Comparison of ENCODE assay signal across 10 mouse cellular contexts in genomic region chr10:80143664-80144063, GRCm38 (mm10). TPM values are rescaled to one million over a fixed set of nuclear protein-coding genes. Genes with fewer than 3 reads are reported as not detected.
A peak's percentile ranks its signal among the peaks of the same experiment; 100 is the strongest.
DNase-seq lines count a peak whose midpoint lies in the region; ATAC-seq and TF ChIP-seq lines count a peak whose summit lies in the region.
"Had no signal": no experiment of that assay in that cellular context is flagged by ENCODE, and none has a peak within 500 bp of the region (broad histone marks: within the 10 kb centered on the region; RNA-seq: fewer than 3 reads in every experiment).

No protein-coding gene starts in this region.

- TF ChIP-seq CTCF in layer of hippocampus, adult 2 months (conservative IDR thresholded peaks at IDR 0.05) = no peak

- peaks cover 10% of the 10 kb centered on the region; the same call in 1 of the 2 replicates for H3K27me3 ChIP-seq in forebrain, embryonic 10.5 days (ENCODE audit: poor library complexity, severe bottlenecking)
- no peaks in the 10 kb centered on the region for H3K27me3 ChIP-seq in forebrain, embryonic 14.5 days (replicated peaks; ENCODE audit: control insufficient read depth, insufficient read depth, low read length)
- H3K27me3 ChIP-seq in limb, embryonic 11.5 days (ENCODE audit: control insufficient read depth, insufficient read depth, low read length) = no peaks in the 10 kb centered on the region

- H3K9me3 ChIP-seq in forebrain, embryonic 10.5 days = no peaks in the 10 kb centered on the region
- H3K9me3 ChIP-seq in forebrain, embryonic 14.5 days (replicated peaks; ENCODE audit: control insufficient read depth, low read length) = no peaks in the 10 kb centered on the region
- no peaks in the 10 kb centered on the region for H3K9me3 ChIP-seq in limb, embryonic 11.5 days (ENCODE audit: control insufficient read depth, low read length)

- no peak for ATAC-seq in forebrain, embryonic 14.5 days
- no peak for ATAC-seq in limb, embryonic 11.5 days (ENCODE audit: insufficient number of reproducible peaks, low FRiP score, low TSS enrichment, low read depth)
- no peak for ATAC-seq in CD4-positive, CD25-positive, alpha-beta regulatory T cell, adult 4 months

- no peak overlapping the region for H3K4me2 ChIP-seq in forebrain, embryonic 14.5 days (ENCODE audit: low read length)
- no peak overlapping the region for H3K4me2 ChIP-seq in limb, embryonic 11.5 days (ENCODE audit: low read depth, severe bottlenecking)

- no peak overlapping the region for H3K9ac ChIP-seq in forebrain, embryonic 14.5 days (ENCODE audit: low read length)
- no peak overlapping the region for H3K9ac ChIP-seq in limb, embryonic 11.5 days (ENCODE audit: low read length)

- H3K27ac ChIP-seq in forebrain, embryonic 10.5 days = no peak overlapping the region
- no peak overlapping the region for H3K27ac ChIP-seq in forebrain, embryonic 14.5 days (ENCODE audit: low read depth, low read length)
- H3K27ac ChIP-seq in layer of hippocampus, adult 2 months = no peak overlapping the region
- H3K27ac ChIP-seq in brown adipose tissue, adult 24 weeks (replicated peaks; ENCODE audit: low read depth, low read length) = no peak overlapping the region
- H3K27ac ChIP-seq in limb, embryonic 11.5 days (replicated peaks; ENCODE audit: low read depth, low read length) = no peak overlapping the region

- H3K4me1 ChIP-seq in forebrain, embryonic 10.5 days = peaks cover 92% of the 10 kb centered on the region
- peaks cover 8% of the 10 kb centered on the region for H3K4me1 ChIP-seq in forebrain, embryonic 14.5 days (ENCODE audit: control insufficient read depth, insufficient read depth, low read length)
- H3K4me1 ChIP-seq in brown adipose tissue, adult 24 weeks (ENCODE audit: control insufficient read depth, insufficient read depth, insufficient read length, low read length) = peaks cover 5% of the 10 kb centered on the region; the same call in 1 of the 2 replicates
- peaks cover 18% of the 10 kb centered on the region; the same call in 1 of the 2 replicates for H3K4me1 ChIP-seq in limb, embryonic 11.5 days (ENCODE audit: control insufficient read depth, insufficient read depth, low read length)

- H3K36me3 ChIP-seq in forebrain, embryonic 10.5 days (replicated peaks) = peaks cover 41% of the 10 kb centered on the region
- peaks cover 33% of the 10 kb centered on the region for H3K36me3 ChIP-seq in forebrain, embryonic 14.5 days (ENCODE audit: control insufficient read depth, insufficient read depth, low read length)
- peaks cover 18% of the 10 kb centered on the region for H3K36me3 ChIP-seq in limb, embryonic 11.5 days (ENCODE audit: control insufficient read depth, insufficient read depth, low read length)

- WGBS in forebrain, embryonic 10.5 days = 95% methylated on average over 7 of the region's 7 CpGs
- whole genome bisulfite sequencing in forebrain, embryonic 14.5 days = 94% methylated on average over 7 of the region's 7 CpGs
- 92% methylated on average over 7 of the region's 7 CpGs for WGBS in limb, embryonic 11.5 days

- peak overlapping the region; percentile 95; the same call in 1 of the 2 replicates for H3K4me3 ChIP-seq in forebrain, embryonic 10.5 days
- no peak overlapping the region for H3K4me3 ChIP-seq in forebrain, embryonic 14.5 days (ENCODE audit: low read depth, low read length)
- H3K4me3 ChIP-seq in layer of hippocampus, adult 2 months = peak overlapping the region; percentile 85
- peak overlapping the region; percentile 1; the same call in 1 of the 2 replicates for H3K4me3 ChIP-seq in brown adipose tissue, adult 24 weeks (ENCODE audit: insufficient read depth, low read depth, low read length)
- H3K4me3 ChIP-seq in limb, embryonic 11.5 days (ENCODE audit: low read depth, low read length) = peak overlapping the region; percentile 0; the same call in 1 of the 2 replicates

- DNase-seq in forebrain, embryonic 10.5 days (ENCODE audit: extremely low spot score, low spot score) = no peak
- DNase-seq in forebrain, embryonic 14.5 days (ENCODE audit: low spot score) = no peak
- DNase-seq in layer of hippocampus, adult 2 months (ENCODE audit: low spot score in 2 of 2) = no peak
- no peak for DNase-seq in layer of hippocampus, adult 18-20 months (ENCODE audit: low spot score in 2 of 2)
- DNase-seq in limb, embryonic 11.5 days (ENCODE audit: low spot score) = no peak
- no peak for DNase-seq in urinary bladder, postnatal 36 days (ENCODE audit: low spot score in 2 of 2)
- DNase-seq: cerebellum, adult 2 months; right cerebral cortex, adult 18-20 months had no signal

RNA-seq across cellular contexts. Expression of gene Cbarp, which starts 3.0 kb away (rescaled TPM):
- 6.8 and 7.3 TPM in 2 replicates for polyA plus RNA-seq in forebrain, embryonic 10.5 days (2016; fragmentation: Nextera tagmentation; extraction: Ambion mirVana)
- polyA plus RNA-seq in forebrain, embryonic 14.5 days (2014; fragmentation: Nextera tagmentation; extraction: Ambion mirVana) = 41.0 and 42.4 TPM in 2 replicates
- 100 to 1,000 TPM; 331 to 341 TPM for total RNA-seq in layer of hippocampus, adult 2 months (2021)
- 100 to 1,000 TPM; 362 to 363 TPM for total RNA-seq in layer of hippocampus, adult 18-20 months (2021)
- 1.1 and 1.5 TPM in 2 replicates for polyA plus RNA-seq in brown adipose tissue, adult 24 weeks (2012; ENCODE audit: insufficient read depth, insufficient read length, missing spikeins)
- 4.7 and 6.5 TPM in 2 replicates for polyA plus RNA-seq in limb, embryonic 11.5 days (2014; fragmentation: Nextera tagmentation; extraction: Ambion mirVana)
- 1 to 10 TPM; 1.3 to 1.4 TPM for polyA plus RNA-seq in CD4-positive, CD25-positive, alpha-beta regulatory T cell, adult 4 months (2017; shearing (Covaris generic))

RNA-seq across cellular contexts. Expression of gene Midn, which starts 4.4 kb away (rescaled TPM):
- polyA plus RNA-seq in forebrain, embryonic 10.5 days (2016; fragmentation: Nextera tagmentation; extraction: Ambion mirVana) = 19.1 and 19.8 TPM in 2 replicates
- polyA plus RNA-seq in forebrain, embryonic 14.5 days (2014; fragmentation: Nextera tagmentation; extraction: Ambion mirVana) = 67.0 and 73.6 TPM in 2 replicates
- total RNA-seq in layer of hippocampus, adult 2 months (2021) = 10 to 100 TPM; 53.1 to 54.5 TPM
- total RNA-seq in layer of hippocampus, adult 18-20 months (2021) = 10 to 100 TPM; 59.4 to 68.4 TPM
- 25.5 and 31.6 TPM in 2 replicates for polyA plus RNA-seq in brown adipose tissue, adult 24 weeks (2012; ENCODE audit: insufficient read depth, insufficient read length, missing spikeins)
- 59.3 and 60.9 TPM in 2 replicates for polyA plus RNA-seq in limb, embryonic 11.5 days (2014; fragmentation: Nextera tagmentation; extraction: Ambion mirVana)
- 1 to 10 TPM; 4.6 to 8.2 TPM for polyA plus RNA-seq in CD4-positive, CD25-positive, alpha-beta regulatory T cell, adult 4 months (2017; shearing (Covaris generic))

RNA-seq across cellular contexts. Expression of gene Atp5d, which starts 5.2 kb away (rescaled TPM):
- polyA plus RNA-seq in forebrain, embryonic 10.5 days (2016; fragmentation: Nextera tagmentation; extraction: Ambion mirVana) = 495 and 498 TPM in 2 replicates
- 412 and 467 TPM in 2 replicates for polyA plus RNA-seq in forebrain, embryonic 14.5 days (2014; fragmentation: Nextera tagmentation; extraction: Ambion mirVana)
- total RNA-seq in layer of hippocampus, adult 2 months (2021) = 100 to 1,000 TPM; 332 to 344 TPM
- total RNA-seq in layer of hippocampus, adult 18-20 months (2021) = 100 to 1,000 TPM; 354 to 359 TPM
- polyA plus RNA-seq in brown adipose tissue, adult 24 weeks (2012; ENCODE audit: insufficient read depth, insufficient read length, missing spikeins) = 1,146 and 1,395 TPM in 2 replicates
- polyA plus RNA-seq in limb, embryonic 11.5 days (2014; fragmentation: Nextera tagmentation; extraction: Ambion mirVana) = 416 and 426 TPM in 2 replicates
- polyA plus RNA-seq in CD4-positive, CD25-positive, alpha-beta regulatory T cell, adult 4 months (2017; shearing (Covaris generic)) = 100 to 1,000 TPM; 303 to 370 TPM

RNA-seq across cellular contexts. Expression of gene Cirbp, which starts 22.1 kb away (rescaled TPM):
- 90.9 and 116 TPM in 2 replicates for polyA plus RNA-seq in forebrain, embryonic 10.5 days (2016; fragmentation: Nextera tagmentation; extraction: Ambion mirVana)
- 239 and 266 TPM in 2 replicates for polyA plus RNA-seq in forebrain, embryonic 14.5 days (2014; fragmentation: Nextera tagmentation; extraction: Ambion mirVana)
- 100 to 1,000 TPM in 1 of 2 experiments, 10 to 100 TPM in 1; 88.3 to 103 TPM for total RNA-seq in layer of hippocampus, adult 2 months (2021)
- total RNA-seq in layer of hippocampus, adult 18-20 months (2021) = 10 to 100 TPM; 60.7 to 76.4 TPM
- 15.1 and 27.5 TPM in 2 replicates for polyA plus RNA-seq in brown adipose tissue, adult 24 weeks (2012; ENCODE audit: insufficient read depth, insufficient read length, missing spikeins)
- polyA plus RNA-seq in limb, embryonic 11.5 days (2014; fragmentation: Nextera tagmentation; extraction: Ambion mirVana) = 67.9 and 68.1 TPM in 2 replicates
- 100 to 1,000 TPM; 124 to 272 TPM for polyA plus RNA-seq in CD4-positive, CD25-positive, alpha-beta regulatory T cell, adult 4 months (2017; shearing (Covaris generic))

RNA-seq across cellular contexts. Expression of gene Stk11, which starts 28.1 kb away (rescaled TPM):
- polyA plus RNA-seq in forebrain, embryonic 10.5 days (2016; fragmentation: Nextera tagmentation; extraction: Ambion mirVana) = 14.4 and 18.1 TPM in 2 replicates
- polyA plus RNA-seq in forebrain, embryonic 14.5 days (2014; fragmentation: Nextera tagmentation; extraction: Ambion mirVana) = 25.5 and 27.7 TPM in 2 replicates
- 10 to 100 TPM; 96.8 to 97.7 TPM for total RNA-seq in layer of hippocampus, adult 2 months (2021)
- 100 to 1,000 TPM; 101 to 102 TPM for total RNA-seq in layer of hippocampus, adult 18-20 months (2021)
- 113 and 121 TPM in 2 replicates for polyA plus RNA-seq in brown adipose tissue, adult 24 weeks (2012; ENCODE audit: insufficient read depth, insufficient read length, missing spikeins)
- 23.6 and 27.1 TPM in 2 replicates for polyA plus RNA-seq in limb, embryonic 11.5 days (2014; fragmentation: Nextera tagmentation; extraction: Ambion mirVana)
- 10 to 100 TPM; 19.2 to 30.7 TPM for polyA plus RNA-seq in CD4-positive, CD25-positive, alpha-beta regulatory T cell, adult 4 months (2017; shearing (Covaris generic))
